Mouse (Mus musculus): ENCODE data around the gene Mccc1. TPM values are rescaled to one million over a fixed set of nuclear protein-coding genes. Genes with fewer than 3 reads are reported as not detected.
A peak's percentile ranks its signal among the peaks of the same experiment; 100 is the strongest.

Gene Mccc1
- polyA plus RNA-seq, 1 experiment: 39.3 TPM

DNA sequence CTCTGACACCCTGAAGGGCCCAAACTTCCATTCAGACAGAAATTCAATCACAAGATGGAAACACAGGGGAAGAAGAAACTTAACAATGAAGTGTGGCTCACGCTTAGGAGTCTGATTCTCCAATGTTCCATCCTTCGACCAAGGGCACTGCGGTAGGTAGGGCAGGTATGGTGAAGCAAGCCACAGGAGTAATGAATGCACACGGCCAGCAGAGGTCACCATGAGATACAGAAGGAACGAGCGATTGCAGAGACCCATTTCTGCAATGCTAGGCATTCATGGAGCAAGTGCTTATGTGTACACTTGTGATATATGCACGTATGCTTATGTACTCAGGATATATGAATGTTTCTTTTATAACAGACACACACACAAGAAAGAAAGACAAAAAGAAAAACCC lies 26.9 kb downstream of the Mccc1 start:
- no peak overlapping the region for H3K4me3 ChIP-seq (replicated peaks; ENCODE audit: insufficient read depth, low read depth, low read length)
- no peak overlapping the region for H3K27ac ChIP-seq (ENCODE audit: insufficient read depth, low read length)
- peak in 1 of 2 experiments; percentile 28 for DNase-seq
- H3K27me3 ChIP-seq (ENCODE audit: control insufficient read depth, insufficient read depth, low read length): no peaks in the 10 kb centered on the region
- TF ChIP-seq POLR2A (IDR thresholded peaks at IDR 0.05; ENCODE audit: borderline replicate concordance, insufficient read depth, low read length) (no peak), CTCF (IDR thresholded peaks at IDR 0.05; ENCODE audit: borderline replicate concordance, insufficient read depth, low read depth, low read length) (peak; percentile 57; the same call in 1 of the 2 replicates)
- 66% methylated on average over 7 of the region's 7 CpGs for WGBS
- no peaks in the 10 kb centered on the region for H3K4me1 ChIP-seq (ENCODE audit: control insufficient read depth, insufficient read depth, low read length)

DNA sequence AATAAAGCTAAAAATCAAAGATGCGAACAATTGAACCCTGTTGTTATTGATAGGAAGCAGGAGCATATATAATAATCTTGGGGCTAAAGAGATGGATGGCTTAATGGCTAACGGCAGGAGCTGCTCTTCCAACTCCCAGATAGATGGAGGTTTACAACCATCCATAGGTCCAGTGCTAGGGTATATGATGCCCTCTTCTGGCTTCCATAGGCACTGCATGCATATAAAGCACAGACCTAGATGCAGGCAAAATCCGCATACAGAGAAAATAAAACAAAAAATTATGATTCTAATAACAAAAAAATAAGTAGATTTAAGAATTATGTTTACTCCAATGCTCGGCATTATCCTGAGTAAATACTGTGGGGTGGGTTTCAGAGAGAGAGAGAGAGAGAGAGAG lies 27.5 kb downstream of the Mccc1 start:
- no peaks in the 10 kb centered on the region for H3K4me1 ChIP-seq (ENCODE audit: control insufficient read depth, insufficient read depth, low read length)
- TF ChIP-seq POLR2A (IDR thresholded peaks at IDR 0.05; ENCODE audit: borderline replicate concordance, insufficient read depth, low read length) (no peak), CTCF (IDR thresholded peaks at IDR 0.05; ENCODE audit: borderline replicate concordance, insufficient read depth, low read depth, low read length) (peak; percentile 40; the same call in 1 of the 2 replicates)
- no peaks in the 10 kb centered on the region for H3K27me3 ChIP-seq (ENCODE audit: control insufficient read depth, insufficient read depth, low read length)
- H3K27ac ChIP-seq (ENCODE audit: insufficient read depth, low read length): no peak overlapping the region
- DNase-seq: peak in 1 of 2 experiments; percentile 15
- WGBS: 83% methylated on average over 4 of the region's 4 CpGs
- no peak overlapping the region for H3K4me3 ChIP-seq (replicated peaks; ENCODE audit: insufficient read depth, low read depth, low read length)

DNA sequence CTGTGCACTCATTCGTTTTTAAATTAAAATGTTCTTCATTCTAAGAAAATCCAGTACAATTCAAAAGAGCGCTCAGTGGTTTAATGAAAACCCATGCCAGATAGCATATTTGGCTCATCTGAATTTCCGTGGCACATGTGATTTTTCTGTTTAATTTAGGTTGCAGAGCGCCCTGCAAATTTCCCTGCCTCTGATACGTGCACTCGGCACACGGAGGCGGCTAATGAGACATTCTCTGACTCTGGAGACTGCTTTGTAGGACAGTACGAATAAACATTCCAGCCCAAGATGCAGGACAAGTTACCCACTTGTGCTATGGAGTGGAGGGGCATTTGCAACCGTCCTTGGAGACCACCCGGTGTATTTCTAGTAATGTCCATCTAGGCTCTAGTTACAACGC lies 29.3 kb downstream of the Mccc1 start:
- no peak for TF ChIP-seq CTCF (IDR thresholded peaks at IDR 0.05; ENCODE audit: borderline replicate concordance, insufficient read depth, low read depth, low read length)
- no peak for TF ChIP-seq POLR2A (IDR thresholded peaks at IDR 0.05; ENCODE audit: borderline replicate concordance, insufficient read depth, low read length)
- Histone ChIP-seq H3K27me3 (ENCODE audit: control insufficient read depth, insufficient read depth, low read length) (no peaks in the 10 kb centered on the region), H3K27ac (ENCODE audit: insufficient read depth, low read length) (no peak overlapping the region), H3K4me3 (replicated peaks; ENCODE audit: insufficient read depth, low read depth, low read length) (no peak overlapping the region), H3K4me1 (ENCODE audit: control insufficient read depth, insufficient read depth, low read length) (no peaks in the 10 kb centered on the region)
- WGBS: 94% methylated on average over 12 of the region's 12 CpGs
- no peak for DNase-seq

DNA sequence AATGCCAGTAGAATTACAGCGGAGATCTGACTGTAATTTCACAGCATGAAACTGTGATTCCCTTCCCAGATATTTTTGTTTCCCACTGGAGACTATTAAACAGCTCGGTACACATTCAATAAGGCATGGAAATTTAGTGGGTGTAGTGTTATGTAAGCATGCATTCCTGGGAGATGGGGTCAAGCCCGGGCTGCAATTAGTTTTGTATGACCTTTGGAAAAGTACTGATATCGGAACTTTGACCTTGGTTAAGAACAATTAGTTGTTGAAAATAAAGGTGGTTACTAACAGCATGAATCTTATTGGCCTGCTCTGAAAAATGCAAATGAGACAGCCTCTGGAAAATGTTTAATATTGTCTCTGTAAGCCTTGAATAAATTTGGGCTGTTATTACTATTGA lies 30.0 kb downstream of the Mccc1 start:
- no peaks in the 10 kb centered on the region for H3K27me3 ChIP-seq (ENCODE audit: control insufficient read depth, insufficient read depth, low read length)
- no peak for DNase-seq
- WGBS: 83% methylated on average over 4 of the region's 4 CpGs
- no peak overlapping the region for H3K4me3 ChIP-seq (replicated peaks; ENCODE audit: insufficient read depth, low read depth, low read length)
- TF ChIP-seq POLR2A (IDR thresholded peaks at IDR 0.05; ENCODE audit: borderline replicate concordance, insufficient read depth, low read length) (no peak), CTCF (IDR thresholded peaks at IDR 0.05; ENCODE audit: borderline replicate concordance, insufficient read depth, low read depth, low read length) (no peak)
- H3K27ac ChIP-seq (ENCODE audit: insufficient read depth, low read length): no peak overlapping the region
- H3K4me1 ChIP-seq (ENCODE audit: control insufficient read depth, insufficient read depth, low read length): no peaks in the 10 kb centered on the region

DNA sequence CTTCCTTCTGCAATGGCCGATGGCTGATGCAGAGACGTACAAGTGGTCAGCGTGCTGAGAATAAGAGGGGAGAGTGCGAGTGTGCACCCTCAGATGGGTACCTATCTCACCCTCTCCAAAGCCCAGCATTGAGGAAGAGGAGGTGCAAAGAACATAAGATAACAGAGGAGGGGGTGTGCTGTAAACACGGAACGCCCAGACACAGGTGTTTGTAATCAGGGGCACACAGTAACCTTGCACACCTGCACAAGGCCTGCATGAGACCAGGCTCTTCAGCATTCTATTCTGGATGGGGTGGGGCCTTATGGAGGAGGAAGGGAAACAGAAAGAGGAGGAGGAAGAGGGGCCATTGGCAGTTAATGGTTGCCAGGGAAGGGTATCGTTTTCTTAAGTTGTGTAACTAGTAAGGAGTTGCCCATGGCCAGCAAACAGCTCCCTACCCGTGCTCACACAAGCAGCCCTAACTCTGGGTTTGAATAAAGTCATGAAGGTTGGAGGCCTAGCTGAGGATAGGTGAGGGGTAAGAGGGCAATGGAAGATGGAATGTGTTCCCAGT lies 33.0 kb downstream of the Mccc1 start:
- H3K27ac ChIP-seq (ENCODE audit: insufficient read depth, low read length): no peak overlapping the region
- H3K27me3 ChIP-seq (ENCODE audit: control insufficient read depth, insufficient read depth, low read length): no peaks in the 10 kb centered on the region
- H3K4me1 ChIP-seq (ENCODE audit: control insufficient read depth, insufficient read depth, low read length): no peaks in the 10 kb centered on the region
- no peak for DNase-seq
- no peak overlapping the region for H3K4me3 ChIP-seq (replicated peaks; ENCODE audit: insufficient read depth, low read depth, low read length)
- WGBS: 97% methylated on average over 8 of the region's 8 CpGs
- TF ChIP-seq POLR2A (IDR thresholded peaks at IDR 0.05; ENCODE audit: borderline replicate concordance, insufficient read depth, low read length) (no peak), CTCF (IDR thresholded peaks at IDR 0.05; ENCODE audit: borderline replicate concordance, insufficient read depth, low read depth, low read length) (no peak)

DNA sequence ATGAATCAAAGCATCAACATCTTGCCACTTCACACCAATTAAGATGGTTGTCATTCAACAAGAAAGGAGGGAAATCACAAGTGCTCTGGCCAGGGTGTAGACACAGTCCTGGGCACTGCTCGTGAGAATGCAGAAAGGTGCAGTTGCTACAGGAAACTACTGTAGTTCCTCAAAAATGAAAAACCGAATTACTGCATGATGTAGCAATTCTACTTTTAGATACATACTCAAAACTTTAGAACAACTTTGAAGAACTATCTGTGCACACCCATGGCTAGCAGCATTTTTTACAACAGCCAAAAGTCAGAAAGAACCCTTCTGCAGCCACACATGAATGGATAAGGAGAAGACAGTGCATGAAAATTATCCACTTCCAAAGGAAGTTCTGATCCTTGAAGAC lies 34.0 kb downstream of the Mccc1 start:
- H3K4me1 ChIP-seq (ENCODE audit: control insufficient read depth, insufficient read depth, low read length): no peaks in the 10 kb centered on the region
- no peak overlapping the region for H3K27ac ChIP-seq (ENCODE audit: insufficient read depth, low read length)
- TF ChIP-seq POLR2A (IDR thresholded peaks at IDR 0.05; ENCODE audit: borderline replicate concordance, insufficient read depth, low read length) (no peak), CTCF (IDR thresholded peaks at IDR 0.05; ENCODE audit: borderline replicate concordance, insufficient read depth, low read depth, low read length) (no peak)
- no peak for DNase-seq
- H3K4me3 ChIP-seq (replicated peaks; ENCODE audit: insufficient read depth, low read depth, low read length): no peak overlapping the region
- 88% methylated on average over 2 of the region's 2 CpGs for WGBS
- no peaks in the 10 kb centered on the region for H3K27me3 ChIP-seq (ENCODE audit: control insufficient read depth, insufficient read depth, low read length)

DNA sequence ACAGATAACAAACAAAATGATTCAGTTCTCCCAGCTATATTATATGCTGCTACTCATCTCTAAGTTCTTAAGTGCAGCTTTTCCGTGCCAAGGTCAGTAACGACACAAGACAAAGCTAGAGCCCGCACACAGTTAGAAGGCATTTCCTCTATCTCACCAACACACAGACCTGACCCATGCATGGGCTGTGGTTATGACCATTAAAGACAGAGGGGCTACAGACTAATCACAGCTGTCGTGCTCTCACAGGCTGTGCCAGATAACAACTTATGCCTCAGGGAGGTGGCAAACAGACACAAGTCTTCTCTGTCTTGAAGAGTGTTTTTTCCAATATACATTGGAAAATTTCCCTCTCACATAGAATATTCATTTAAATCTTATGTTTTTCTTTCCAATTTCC lies 35.5 kb downstream of the Mccc1 start:
- WGBS: 89% methylated on average over 4 of the region's 4 CpGs
- DNase-seq: no peak
- Histone ChIP-seq H3K27ac (ENCODE audit: insufficient read depth, low read length) (no peak overlapping the region), H3K27me3 (ENCODE audit: control insufficient read depth, insufficient read depth, low read length) (no peaks in the 10 kb centered on the region), H3K4me3 (replicated peaks; ENCODE audit: insufficient read depth, low read depth, low read length) (no peak overlapping the region), H3K4me1 (ENCODE audit: control insufficient read depth, insufficient read depth, low read length) (no peaks in the 10 kb centered on the region)
- TF ChIP-seq POLR2A (IDR thresholded peaks at IDR 0.05; ENCODE audit: borderline replicate concordance, insufficient read depth, low read length) (no peak), CTCF (IDR thresholded peaks at IDR 0.05; ENCODE audit: borderline replicate concordance, insufficient read depth, low read depth, low read length) (no peak)

DNA sequence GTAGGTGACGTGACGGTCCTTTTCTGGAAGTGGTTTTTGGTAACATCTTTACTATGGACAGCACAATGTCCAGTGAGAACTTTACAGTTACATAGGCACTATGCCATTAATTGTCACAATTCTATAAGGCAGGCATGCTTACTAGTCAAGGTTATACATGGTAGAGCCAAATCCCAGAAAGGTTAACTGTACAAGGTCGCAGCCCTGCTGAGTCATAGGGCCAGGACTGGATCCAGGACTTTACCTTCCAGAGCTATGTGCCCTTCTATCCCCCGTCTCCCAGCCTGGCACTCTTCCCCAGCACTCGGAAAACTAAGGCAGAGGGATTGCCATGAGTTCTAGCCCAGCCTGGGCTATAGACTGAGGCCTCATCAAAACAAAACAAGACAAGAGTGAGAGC lies 36.6 kb downstream of the Mccc1 start:
- WGBS: 92% methylated on average over 5 of the region's 5 CpGs

More for the DNA sequence above, 36.6 kb downstream of the Mccc1 start:
- Histone ChIP-seq H3K4me3 (replicated peaks; ENCODE audit: insufficient read depth, low read depth, low read length) (no peak overlapping the region), H3K27ac (ENCODE audit: insufficient read depth, low read length) (no peak overlapping the region), H3K4me1 (ENCODE audit: control insufficient read depth, insufficient read depth, low read length) (no peaks in the 10 kb centered on the region), H3K27me3 (ENCODE audit: control insufficient read depth, insufficient read depth, low read length) (no peaks in the 10 kb centered on the region)
- TF ChIP-seq POLR2A (IDR thresholded peaks at IDR 0.05; ENCODE audit: borderline replicate concordance, insufficient read depth, low read length) (no peak), CTCF (IDR thresholded peaks at IDR 0.05; ENCODE audit: borderline replicate concordance, insufficient read depth, low read depth, low read length) (no peak)
- no peak for DNase-seq
